Mouse (Mus musculus) neural tube, embryonic 15.5 days (tissue): ENCODE measurements at regions not wholly inside any gene's neighbourhood (a gene's known extent, or its start where the extent isn't known, plus 50 kb on each side); places are given as distances from the start of the nearest gene placed in this dataset.

Source experiments
- ATAC-seq: fragments of 200-750 bp; cut with Nextera tagmentation; 2 replicates; pipeline ENCODE4 v1.8.0; 2017; ENCODE audit warnings: mild to moderate bottlenecking, moderate TSS enrichment, moderate library complexity; ENCODE audit not compliant: low FRiP score
- H3K27ac ChIP-seq: fragments of 300-500 bp; sonication (generic); replicated peaks from 2 replicates; pipeline ENCODE4 v1.5.1; 2015; ENCODE audit warnings: mild to moderate bottlenecking, inconsistent platforms
- H3K27me3 ChIP-seq: fragments of 300-500 bp; sonication (generic); replicated peaks from 2 replicates; pipeline ENCODE4 v1.6.1; 2015; ENCODE audit warnings: inconsistent platforms
- H3K36me3 ChIP-seq: fragments of 300-500 bp; sonication (generic); 2 replicates; pipeline ENCODE4 v1.6.1; 2015; ENCODE audit warnings: inconsistent platforms
- H3K4me1 ChIP-seq: fragments of 300-500 bp; sonication (generic); 2 replicates; pipeline ENCODE4 v1.6.1; 2015; ENCODE audit warnings: inconsistent platforms
- H3K4me2 ChIP-seq: fragments of 300-500 bp; sonication (generic); 2 replicates; pipeline ENCODE4 v1.6.1; 2015; ENCODE audit warnings: inconsistent platforms, mild to moderate bottlenecking, moderate library complexity
- H3K4me3 ChIP-seq: fragments of 300-500 bp; sonication (generic); replicated peaks from 2 replicates; pipeline ENCODE4 v1.5.1; 2015; ENCODE audit warnings: mild to moderate bottlenecking, inconsistent platforms
- H3K9ac ChIP-seq: fragments of 300-500 bp; sonication (generic); replicated peaks from 2 replicates; pipeline ENCODE4 v1.6.1; 2015; ENCODE audit warnings: mild to moderate bottlenecking, inconsistent platforms
- H3K9me3 ChIP-seq: fragments of 300-500 bp; sonication (generic); replicated peaks from 2 replicates; pipeline ENCODE4 v1.6.1; 2016; ENCODE audit warnings: inconsistent platforms
- WGBS: fragments of 180-500 bp; shearing (Covaris S2); methylation state at CpG from one replicate; pipeline ENCODE4 v1.1.7; 2015; ENCODE audit warnings: mixed read lengths; 5-methylcytosine and 5-hydroxymethylcytosine counted together

DNA sequence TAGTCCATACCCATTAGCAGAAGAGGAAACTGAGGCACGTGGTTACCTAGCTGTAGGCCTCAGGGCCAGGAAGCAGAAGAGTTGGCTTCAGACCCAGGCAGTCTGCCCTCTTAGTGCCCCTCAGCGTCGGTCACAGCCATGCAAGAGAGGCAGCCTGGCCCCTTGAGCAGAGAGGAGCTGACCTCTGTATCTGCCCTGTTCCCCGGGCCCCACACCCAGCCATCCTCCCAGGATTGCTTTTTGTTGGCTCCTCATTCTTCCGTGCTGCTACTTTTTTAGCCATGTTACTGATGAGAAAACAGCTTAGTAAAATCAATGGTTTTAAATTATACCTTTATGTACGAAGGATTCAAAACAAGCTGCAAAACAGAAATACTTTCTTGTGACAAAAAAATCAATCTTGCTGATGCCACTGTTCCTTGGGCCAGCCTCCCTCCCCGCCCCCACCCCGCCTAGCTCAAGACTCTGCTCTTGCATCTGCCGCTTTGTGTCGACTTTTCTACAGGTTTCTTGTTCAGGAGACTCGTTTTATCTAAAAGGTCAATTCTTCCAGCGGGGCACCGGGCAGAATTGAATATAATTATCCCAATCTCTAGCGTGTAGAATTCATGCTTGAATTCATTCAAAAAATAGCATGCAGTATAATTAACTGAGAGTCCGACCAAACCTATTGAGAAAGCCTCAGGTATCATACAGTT lies 70.8 kb downstream of the Sall1 start:
- Histone ChIP-seq H3K4me1 (no peaks in the 10 kb centered on the region), H3K9me3 (no peaks in the 10 kb centered on the region), H3K4me2 (no peak overlapping the region), H3K36me3 (no peaks in the 10 kb centered on the region), H3K4me3 (no peak overlapping the region), H3K9ac (no peak overlapping the region), H3K27me3 (no peaks in the 10 kb centered on the region), H3K27ac (no peak overlapping the region)
- 39% methylated on average over 15 of the region's 15 CpGs for WGBS
- no peak for ATAC-seq

DNA sequence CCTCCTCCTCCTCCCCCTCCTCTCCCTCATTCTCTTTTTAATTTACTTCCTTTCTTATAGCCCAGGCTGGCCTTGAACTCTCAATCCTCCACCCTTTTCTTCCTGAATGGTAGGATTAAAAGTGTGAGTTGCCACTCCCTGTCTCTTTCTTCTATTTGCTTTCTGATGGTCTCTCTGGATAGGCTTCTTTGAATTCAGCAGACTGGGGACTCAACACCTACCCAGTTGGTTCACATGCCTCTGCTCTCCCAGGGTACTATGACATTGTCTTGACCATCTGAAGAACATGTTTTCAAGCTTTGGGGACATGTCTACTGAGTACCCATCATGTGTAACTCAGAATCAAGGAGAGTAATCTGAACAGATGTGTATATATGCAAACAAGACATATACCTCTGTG lies 85.1 kb downstream of the Sall1 start:
- Histone ChIP-seq H3K4me3 (no peak overlapping the region), H3K36me3 (no peaks in the 10 kb centered on the region), H3K9me3 (0 out of 2 replicates have a peak, but pooled peaks cover 6% of the 10 kb centered on the region), H3K27ac (no peak overlapping the region), H3K27me3 (no peaks in the 10 kb centered on the region), H3K9ac (no peak overlapping the region), H3K4me2 (no peak overlapping the region), H3K4me1 (peaks cover 3% of the 10 kb centered on the region; the same call in 1 of the 2 replicates)
- no peak for ATAC-seq

DNA sequence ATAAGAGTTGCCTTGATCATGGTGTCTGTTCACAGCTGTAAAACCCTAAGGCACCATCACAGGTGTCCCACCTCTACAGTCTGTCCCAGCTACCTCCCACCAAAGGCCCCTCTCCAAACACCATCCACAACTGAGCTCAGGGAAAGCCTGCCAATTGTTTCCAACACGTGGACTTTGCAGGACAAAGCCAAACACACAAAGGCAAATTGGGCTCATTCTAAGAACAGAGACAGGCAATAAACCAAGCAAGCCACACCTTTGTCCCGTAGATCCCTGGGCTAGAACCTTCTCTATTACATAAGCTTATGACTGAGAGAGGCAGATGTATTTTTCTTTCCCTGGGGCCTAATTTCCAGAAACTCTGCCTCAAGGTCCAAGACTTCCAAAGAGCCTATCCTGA lies 90.8 kb downstream of the Sall1 start:
- H3K4me1 ChIP-seq: no peaks in the 10 kb centered on the region
- no peaks in the 10 kb centered on the region for H3K27me3 ChIP-seq
- H3K27ac ChIP-seq: no peak overlapping the region
- WGBS: 34% methylated on average over 2 of the region's 2 CpGs
- no peak overlapping the region for H3K9ac ChIP-seq
- no peak for ATAC-seq
- H3K4me3 ChIP-seq: no peak overlapping the region
- no peak overlapping the region for H3K4me2 ChIP-seq
- 0 out of 2 replicates have a peak, but pooled peaks cover 6% of the 10 kb centered on the region for H3K9me3 ChIP-seq
- H3K36me3 ChIP-seq: no peaks in the 10 kb centered on the region

DNA sequence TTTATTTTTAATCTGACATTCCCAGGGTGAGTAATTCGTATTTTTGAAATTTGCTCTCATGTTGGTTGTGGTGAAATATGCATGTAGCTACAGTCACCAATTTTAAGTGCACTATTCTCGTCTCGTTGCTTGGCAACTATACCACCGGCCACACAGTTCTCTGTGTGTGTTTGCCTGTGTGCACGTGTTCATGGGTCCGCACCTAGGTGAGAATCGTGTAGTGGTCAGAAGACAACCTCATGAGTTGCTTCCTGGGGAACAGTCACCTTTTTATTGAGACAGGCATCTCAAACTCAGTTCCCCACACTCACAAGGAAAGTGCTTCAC lies 92.2 kb downstream of the Sall1 start:
- Histone ChIP-seq H3K9me3 (0 out of 2 replicates have a peak, but pooled peaks cover under 1% of the 10 kb centered on the region), H3K9ac (no peak overlapping the region), H3K4me2 (no peak overlapping the region), H3K27me3 (no peaks in the 10 kb centered on the region), H3K4me3 (no peak overlapping the region), H3K4me1 (no peaks in the 10 kb centered on the region), H3K27ac (no peak overlapping the region), H3K36me3 (no peaks in the 10 kb centered on the region)
- 89% methylated on average over 7 of the region's 7 CpGs for WGBS
- ATAC-seq: no peak

DNA sequence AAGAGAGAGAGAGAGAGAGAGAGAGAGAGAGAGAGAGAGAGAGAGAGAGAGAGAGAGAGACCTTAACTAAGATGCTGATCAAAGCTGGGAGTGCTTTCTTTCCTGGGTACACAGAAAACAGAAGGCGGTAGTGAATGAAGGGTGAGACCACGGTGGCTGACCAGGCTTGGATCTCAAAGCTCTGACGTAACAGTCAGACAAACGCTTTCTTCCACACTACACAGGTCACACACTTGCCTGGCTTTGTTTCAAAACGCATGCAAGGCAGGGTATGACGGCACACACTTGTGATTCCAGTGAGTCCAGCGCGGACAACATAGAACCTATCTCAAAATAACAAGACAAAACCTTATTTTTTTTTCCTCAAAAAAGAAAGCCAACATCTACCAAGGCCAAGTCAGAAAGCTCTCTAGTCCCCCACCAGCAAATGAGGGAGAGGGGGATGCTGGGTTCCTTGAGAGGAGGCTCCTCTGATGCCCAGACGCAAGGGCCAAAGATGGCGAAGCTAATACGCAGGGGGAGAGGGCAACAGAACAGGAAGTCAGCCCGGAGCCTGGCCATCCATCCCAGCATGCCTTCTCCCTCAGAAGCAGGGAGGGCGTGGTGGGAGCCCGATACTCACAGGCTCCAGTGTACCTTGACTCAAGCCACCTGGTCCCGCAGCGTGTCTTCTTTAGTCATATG lies 92.7 kb downstream of the Sall1 start:
- H3K9me3 ChIP-seq: no peaks in the 10 kb centered on the region

DNA sequence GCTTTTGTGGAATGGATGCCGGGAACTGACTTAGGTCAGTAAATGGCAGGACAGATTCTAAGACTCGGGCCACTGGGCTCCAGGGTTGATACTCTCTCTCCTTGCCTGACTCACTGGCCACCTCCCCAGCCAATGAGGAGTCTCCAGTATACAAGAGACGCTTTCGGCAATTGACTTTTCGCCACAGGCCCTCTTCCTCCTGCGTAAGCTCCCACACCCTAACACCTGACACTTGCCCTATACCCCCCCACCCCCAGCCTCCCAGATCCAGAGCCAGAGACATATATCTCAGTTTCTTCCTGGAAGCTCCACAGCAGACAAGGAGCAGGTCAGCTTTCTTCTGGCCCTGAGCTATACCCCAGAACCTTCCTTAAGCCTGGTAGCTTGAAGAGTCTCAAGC lies 94.0 kb downstream of the Sall1 start:
- Histone ChIP-seq H3K4me1 (no peaks in the 10 kb centered on the region), H3K36me3 (no peaks in the 10 kb centered on the region), H3K27me3 (no peaks in the 10 kb centered on the region), H3K4me2 (no peak overlapping the region), H3K4me3 (no peak overlapping the region), H3K9ac (no peak overlapping the region), H3K27ac (no peak overlapping the region), H3K9me3 (no peaks in the 10 kb centered on the region)
- ATAC-seq: no peak
- 93% methylated on average over 6 of the region's 6 CpGs for WGBS

More for the DNA sequence above, 92.7 kb downstream of the Sall1 start:
- H3K4me2 ChIP-seq: no peak overlapping the region
- H3K36me3 ChIP-seq: no peaks in the 10 kb centered on the region
- no peaks in the 10 kb centered on the region for H3K27me3 ChIP-seq
- ATAC-seq: no peak
- no peak overlapping the region for H3K4me3 ChIP-seq
- 94% methylated on average over 16 of the region's 16 CpGs for whole genome bisulfite sequencing
- no peak overlapping the region for H3K27ac ChIP-seq
- no peak overlapping the region for H3K9ac ChIP-seq
- no peaks in the 10 kb centered on the region for H3K4me1 ChIP-seq

DNA sequence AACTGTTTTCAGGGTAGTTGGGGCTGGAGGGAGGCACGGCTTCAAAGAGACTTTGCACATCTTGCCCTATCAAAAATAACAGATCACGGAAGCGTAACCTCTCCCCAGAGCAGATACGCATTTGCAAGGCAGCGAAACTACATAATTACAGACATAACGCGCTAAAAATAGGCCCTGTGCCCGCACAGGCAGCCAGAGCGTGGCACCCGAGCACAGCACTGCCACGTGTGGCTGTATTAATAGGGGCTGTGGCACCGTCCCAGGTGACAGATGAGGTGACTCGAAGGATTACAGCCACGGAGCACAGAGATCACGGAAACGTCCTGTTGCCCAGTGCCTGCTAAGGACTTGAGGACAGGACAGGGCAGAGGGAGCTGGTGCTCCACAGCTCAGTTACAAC lies 95.0 kb downstream of the Sall1 start:
- no peaks in the 10 kb centered on the region for H3K4me1 ChIP-seq
- no peak for ATAC-seq
- no peak overlapping the region for H3K4me3 ChIP-seq
- H3K4me2 ChIP-seq: no peak overlapping the region
- no peaks in the 10 kb centered on the region for H3K27me3 ChIP-seq
- H3K27ac ChIP-seq: no peak overlapping the region
- no peaks in the 10 kb centered on the region for H3K9me3 ChIP-seq
- 72% methylated on average over 16 of the region's 16 CpGs for WGBS
- no peak overlapping the region for H3K9ac ChIP-seq
- no peaks in the 10 kb centered on the region for H3K36me3 ChIP-seq

DNA sequence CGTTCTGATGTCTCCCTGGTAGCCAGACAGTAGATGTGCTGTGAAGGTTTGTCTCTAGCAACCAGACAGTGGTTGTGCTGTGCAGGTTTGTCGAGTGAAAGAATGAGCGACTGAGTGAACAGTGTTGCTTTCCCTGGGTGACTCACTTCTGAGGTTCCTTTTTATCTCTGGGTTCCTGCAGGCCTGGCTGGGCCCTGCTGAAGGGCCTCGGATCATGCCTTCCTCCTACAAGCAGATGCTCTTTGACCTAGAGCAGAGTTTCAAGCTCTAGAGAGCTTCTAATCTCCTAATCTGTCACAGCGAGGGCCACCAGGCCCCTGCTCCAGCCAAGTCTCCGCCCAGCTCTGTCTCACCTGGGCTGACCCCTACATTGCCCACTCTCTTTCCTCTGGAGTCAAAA lies 95.6 kb downstream of the Sall1 start:
- 83% methylated on average over 6 of the region's 6 CpGs for WGBS
- no peak for ATAC-seq
- H3K9ac ChIP-seq: no peak overlapping the region

DNA sequence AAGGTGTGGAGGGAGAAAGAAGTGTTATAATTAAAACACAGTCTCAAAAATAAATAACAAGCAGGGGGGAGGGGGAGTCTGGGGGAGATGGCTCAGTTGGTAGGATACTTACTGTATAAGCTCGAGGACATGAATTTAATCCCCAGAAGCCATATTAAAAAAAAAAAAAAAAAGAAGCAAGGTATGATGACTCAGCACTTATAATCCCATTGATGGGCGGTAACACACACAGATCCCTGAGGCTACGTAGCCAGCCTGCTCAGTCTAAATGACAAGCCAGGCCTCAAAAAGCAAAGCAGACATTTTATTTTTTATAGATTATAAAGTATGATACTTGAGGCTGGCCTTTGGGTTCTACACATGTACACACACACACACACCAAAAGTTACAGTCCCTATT lies 96.6 kb downstream of the Sall1 start:
- no peaks in the 10 kb centered on the region for H3K9me3 ChIP-seq
- WGBS: 71% methylated on average over 3 of the region's 3 CpGs
- no peaks in the 10 kb centered on the region for H3K27me3 ChIP-seq
- no peak overlapping the region for H3K4me3 ChIP-seq
- H3K9ac ChIP-seq: no peak overlapping the region
- H3K27ac ChIP-seq: no peak overlapping the region
- no peaks in the 10 kb centered on the region for H3K4me1 ChIP-seq
- ATAC-seq: no peak
- H3K36me3 ChIP-seq: no peaks in the 10 kb centered on the region
- no peak overlapping the region for H3K4me2 ChIP-seq

More for the DNA sequence above, 95.6 kb downstream of the Sall1 start:
- Histone ChIP-seq H3K27me3 (no peaks in the 10 kb centered on the region), H3K4me2 (no peak overlapping the region), H3K9me3 (no peaks in the 10 kb centered on the region), H3K4me3 (no peak overlapping the region), H3K27ac (no peak overlapping the region), H3K36me3 (no peaks in the 10 kb centered on the region), H3K4me1 (no peaks in the 10 kb centered on the region)

DNA sequence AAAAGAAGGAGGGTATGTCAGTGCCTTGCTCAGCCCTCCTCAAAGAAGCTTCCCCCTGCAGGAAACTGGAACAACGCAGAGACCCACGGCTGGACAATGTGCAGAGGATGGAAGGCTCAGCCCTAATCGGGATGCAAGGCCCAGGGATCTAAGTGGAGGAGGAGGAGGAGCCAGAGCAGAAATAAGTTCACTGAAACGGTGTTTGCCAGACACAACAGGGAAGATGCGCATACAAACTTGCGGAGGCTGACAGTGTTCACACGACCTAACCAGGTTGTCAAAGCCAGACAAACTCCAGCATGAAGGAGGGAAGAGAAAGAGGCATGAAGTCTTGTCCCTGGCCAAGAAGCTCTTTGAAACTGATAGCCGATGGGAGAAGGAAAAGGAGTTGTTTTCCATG lies 98.3 kb downstream of the Sall1 start:
- ATAC-seq: no peak
- H3K27me3 ChIP-seq: no peaks in the 10 kb centered on the region

DNA sequence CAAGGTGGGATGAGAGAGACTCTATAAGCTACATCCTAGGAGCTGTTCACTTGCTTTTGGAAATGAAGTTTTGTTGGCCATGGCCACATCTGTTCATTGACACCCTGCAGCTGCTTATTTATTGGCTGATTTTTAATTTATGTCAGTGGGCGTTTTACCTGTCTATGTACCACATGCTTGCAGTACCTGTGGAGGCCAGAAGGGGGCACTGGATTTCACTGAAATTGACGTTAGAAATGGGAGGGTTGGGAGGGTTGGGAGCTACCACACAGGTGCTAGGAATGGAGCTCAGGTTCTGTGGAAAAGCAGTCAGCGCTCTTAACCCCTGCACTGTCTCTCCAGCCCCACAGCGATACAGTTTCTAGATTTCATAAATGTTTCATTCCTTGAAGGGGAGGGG lies 99.9 kb downstream of the Sall1 start:
- H3K36me3 ChIP-seq: no peaks in the 10 kb centered on the region
- H3K9me3 ChIP-seq: no peaks in the 10 kb centered on the region
- no peaks in the 10 kb centered on the region for H3K27me3 ChIP-seq
- ATAC-seq: no peak
- H3K4me2 ChIP-seq: no peak overlapping the region
- H3K4me3 ChIP-seq: no peak overlapping the region
- 51% methylated on average over 4 of the region's 4 CpGs for WGBS
- H3K9ac ChIP-seq: no peak overlapping the region
- peaks cover 2% of the 10 kb centered on the region; the same call in 1 of the 2 replicates for H3K4me1 ChIP-seq
- H3K27ac ChIP-seq: no peak overlapping the region

More for the DNA sequence above, 98.3 kb downstream of the Sall1 start:
- Histone ChIP-seq H3K4me2 (no peak overlapping the region), H3K4me3 (no peak overlapping the region), H3K36me3 (no peaks in the 10 kb centered on the region), H3K9ac (no peak overlapping the region), H3K27ac (no peak overlapping the region), H3K4me1 (no peaks in the 10 kb centered on the region), H3K9me3 (no peaks in the 10 kb centered on the region)
- WGBS: 60% methylated on average over 8 of the region's 8 CpGs

DNA sequence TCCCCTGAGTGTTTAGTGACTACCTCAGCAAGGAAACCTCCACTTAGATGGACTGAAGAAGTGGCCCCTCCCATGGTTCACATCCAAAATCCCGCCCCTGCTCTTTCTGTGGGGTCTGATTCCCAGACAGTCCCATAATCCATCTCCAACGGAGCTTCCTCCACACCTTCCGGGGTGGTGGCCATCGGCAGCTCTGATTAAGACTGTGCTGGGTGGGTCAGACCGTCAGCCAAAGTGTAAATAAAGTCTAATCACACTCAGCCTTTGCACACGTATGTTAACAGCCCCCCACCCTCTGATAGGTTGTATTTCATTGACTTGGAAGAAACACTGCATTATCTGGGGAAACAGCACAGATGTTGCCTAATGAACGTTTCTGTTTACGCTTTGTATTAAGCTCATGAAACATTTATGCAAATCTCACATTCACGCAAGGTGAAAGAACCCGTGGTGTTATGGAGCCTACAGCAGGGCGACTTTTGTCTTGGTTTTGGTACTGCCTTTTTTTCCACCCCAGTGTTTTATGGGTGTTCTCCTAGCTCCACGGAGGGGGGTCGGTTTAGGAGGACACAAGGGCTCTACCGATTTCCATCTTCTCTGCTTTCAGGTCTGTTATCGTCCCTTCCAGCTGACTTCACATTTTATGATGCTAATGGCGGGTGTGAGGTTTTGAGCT lies 104.8 kb downstream of the Sall1 start:
- Histone ChIP-seq H3K4me2 (peak overlapping the region; percentile 36), H3K27ac (no peak overlapping the region), H3K9ac (no peak overlapping the region), H3K4me1 (peaks cover 5% of the 10 kb centered on the region; the same call in 1 of the 2 replicates), H3K27me3 (no peaks in the 10 kb centered on the region), H3K9me3 (no peaks in the 10 kb centered on the region), H3K4me3 (no peak overlapping the region), H3K36me3 (no peaks in the 10 kb centered on the region)
- ATAC-seq: no peak
- WGBS: 16% methylated on average over 16 of the region's 16 CpGs
